Mouse (Mus musculus) adrenal gland, adult 2 months (tissue): ENCODE measurements around the gene Tnfrsf8. TPM values are rescaled to one million over a fixed set of nuclear protein-coding genes. Genes with fewer than 3 reads are reported as not detected.

Experiments
- DNase-seq: peaks from one replicate; pipeline ENCODE4 v3.0.0; 2021
- polyA plus RNA-seq: library from polyadenylated mRNA; depleted of rRNA; stranded (reverse); fragments of >200 nt; gene quantifications from 2 replicates; pipeline ENCODE4 v1.2.3, GENCODE M21; 2012
- total RNA-seq, 2 experiments: library from RNA; stranded (reverse); gene quantifications; 2 replicates each; pipeline ENCODE4 v1.2.3; 2021

The Tnfrsf8 gene
- total and polyA plus RNA-seq, 3 experiments = 0.28 to 0.40 (median 0.28) TPM

GRCm38 (mm10) chr4:145270136-145270535 lies 44.8 kb downstream of the Tnfrsf8 start:
- no peak for DNase-seq

- DNase-seq = peak; percentile 68
Observed at GRCm38 (mm10) chr4:145267631-145268110, 47.3 kb downstream of the Tnfrsf8 start.

- DNase-seq = no peak
Observed at GRCm38 (mm10) chr4:145266505-145266904, 48.5 kb downstream of the Tnfrsf8 start.

GRCm38 (mm10) chr4:145264761-145265160 lies 50.2 kb downstream of the Tnfrsf8 start:
- DNase-seq = no peak

- no peak for DNase-seq
Observed at GRCm38 (mm10) chr4:145263583-145263982, 51.4 kb downstream of the Tnfrsf8 start.

GRCm38 (mm10) chr4:145260802-145261201 lies 54.2 kb downstream of the Tnfrsf8 start:
- no peak for DNase-seq

- DNase-seq = no peak
Observed at GRCm38 (mm10) chr4:145257751-145258434, 57.1 kb downstream of the Tnfrsf8 start.

GRCm38 (mm10) chr4:145256144-145256543 lies 58.8 kb downstream of the Tnfrsf8 start:
- no peak for DNase-seq

- DNase-seq = no peak
Observed at GRCm38 (mm10) chr4:145254418-145254817, 60.5 kb downstream of the Tnfrsf8 start.

- no peak for DNase-seq
Observed at GRCm38 (mm10) chr4:145252611-145253010, 62.4 kb downstream of the Tnfrsf8 start.

- no peak for DNase-seq
Observed at GRCm38 (mm10) chr4:145251546-145251945, 63.4 kb downstream of the Tnfrsf8 start.

- no peak for DNase-seq
Observed at GRCm38 (mm10) chr4:145250002-145250401, 65.0 kb downstream of the Tnfrsf8 start.

- DNase-seq = no peak
Observed at GRCm38 (mm10) chr4:145247556-145247955, 67.4 kb downstream of the Tnfrsf8 start.

GRCm38 (mm10) chr4:145246173-145247011 lies 68.6 kb downstream of the Tnfrsf8 start, which contains the start of gene Tnfrsf1b:
TSS of gene Tnfrsf1b (minus strand) at chr4:145246870.
- peak; percentile 82 for DNase-seq

- no peak for DNase-seq
Observed at GRCm38 (mm10) chr4:145245581-145245980, 69.4 kb downstream of the Tnfrsf8 start.

- no peak for DNase-seq
Observed at GRCm38 (mm10) chr4:145244676-145245075, 70.3 kb downstream of the Tnfrsf8 start.

- no peak for DNase-seq
Observed at GRCm38 (mm10) chr4:145242719-145243350, 72.1 kb downstream of the Tnfrsf8 start.

GRCm38 (mm10) chr4:145240723-145241231 lies 74.2 kb downstream of the Tnfrsf8 start:
- DNase-seq = no peak

- peak; percentile 41 for DNase-seq
Observed at GRCm38 (mm10) chr4:145239049-145239830, 75.7 kb downstream of the Tnfrsf8 start.

GRCm38 (mm10) chr4:145236027-145236426 lies 78.9 kb downstream of the Tnfrsf8 start:
- no peak for DNase-seq

- DNase-seq = no peak
Observed at GRCm38 (mm10) chr4:145233487-145234228, 81.3 kb downstream of the Tnfrsf8 start.
